Mouse (Mus musculus) A20 (cell line): Measurements from ENCODE around the gene Otud7a.
"Not testable (repeated sequence)": the region's sequence is repeated elsewhere in the genome, so short reads cannot be mapped to it uniquely, and the experiment has no call there.

Experiments
- DNase-seq: peaks from one replicate; pipeline ENCODE4 v3.0.0-alpha.2; 2011; ENCODE audit warnings: low read depth, low spot score

Gene Otud7a

DNA sequence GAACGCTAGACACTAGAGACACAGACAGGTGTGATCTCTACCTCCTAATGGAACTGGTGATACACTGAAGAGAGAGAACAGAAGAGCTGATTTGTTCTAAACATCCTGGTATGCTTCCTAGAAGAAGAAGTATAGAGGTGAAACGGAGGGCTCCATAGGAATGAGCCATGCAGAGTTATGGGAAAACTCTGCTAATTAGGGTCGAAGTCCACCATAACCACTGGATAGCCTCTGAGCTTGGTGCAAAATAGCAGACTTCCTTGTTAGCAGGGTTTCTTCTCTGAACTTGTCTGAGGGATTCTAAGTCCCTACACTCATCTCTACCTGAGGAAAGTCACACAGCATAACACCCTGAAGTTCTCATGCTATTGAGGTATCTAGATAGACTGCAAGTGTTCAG is 114.4 kb downstream of the Otud7a start:
- DNase-seq = no peak

DNA sequence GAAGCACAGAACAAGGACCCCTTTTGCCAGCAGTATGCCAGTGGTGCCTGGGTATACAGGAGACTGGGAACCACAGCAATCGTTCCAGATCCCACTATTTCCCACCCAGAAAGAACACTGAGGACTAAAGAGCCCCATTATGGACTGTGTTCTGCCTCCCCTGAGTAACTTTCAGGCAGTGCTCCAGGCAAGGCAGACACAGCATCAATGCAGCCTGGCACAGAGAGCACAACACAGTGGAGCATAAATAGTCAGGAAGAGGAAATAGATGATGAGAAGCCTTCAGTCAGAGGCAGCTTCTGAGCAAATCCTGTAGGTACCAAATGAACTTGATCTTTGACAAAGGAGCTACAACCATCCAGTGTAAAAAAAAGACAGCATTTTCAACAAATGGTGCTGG is 115.1 kb downstream of the Otud7a start:
- no peak for DNase-seq

DNA sequence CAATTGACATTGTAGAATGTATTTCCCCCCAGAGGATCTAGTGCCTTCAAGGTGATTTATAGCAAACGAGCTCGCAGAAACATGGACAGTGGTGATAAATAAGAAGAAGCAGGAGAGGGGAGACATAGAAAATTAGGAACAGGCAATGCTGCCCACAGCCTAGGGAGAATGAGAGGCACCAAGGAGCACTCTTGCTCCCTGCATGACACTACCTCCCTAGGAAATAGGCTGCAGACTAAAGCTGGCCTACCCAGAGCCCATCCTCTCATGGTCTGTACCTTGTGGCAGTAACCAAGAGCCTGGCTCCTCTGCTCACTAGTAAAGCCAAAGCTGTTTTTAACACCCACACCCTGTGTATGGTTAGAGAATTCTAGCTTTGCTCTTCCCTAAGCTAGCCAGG is 138.8 kb downstream of the Otud7a start:
- DNase-seq = no peak

DNA sequence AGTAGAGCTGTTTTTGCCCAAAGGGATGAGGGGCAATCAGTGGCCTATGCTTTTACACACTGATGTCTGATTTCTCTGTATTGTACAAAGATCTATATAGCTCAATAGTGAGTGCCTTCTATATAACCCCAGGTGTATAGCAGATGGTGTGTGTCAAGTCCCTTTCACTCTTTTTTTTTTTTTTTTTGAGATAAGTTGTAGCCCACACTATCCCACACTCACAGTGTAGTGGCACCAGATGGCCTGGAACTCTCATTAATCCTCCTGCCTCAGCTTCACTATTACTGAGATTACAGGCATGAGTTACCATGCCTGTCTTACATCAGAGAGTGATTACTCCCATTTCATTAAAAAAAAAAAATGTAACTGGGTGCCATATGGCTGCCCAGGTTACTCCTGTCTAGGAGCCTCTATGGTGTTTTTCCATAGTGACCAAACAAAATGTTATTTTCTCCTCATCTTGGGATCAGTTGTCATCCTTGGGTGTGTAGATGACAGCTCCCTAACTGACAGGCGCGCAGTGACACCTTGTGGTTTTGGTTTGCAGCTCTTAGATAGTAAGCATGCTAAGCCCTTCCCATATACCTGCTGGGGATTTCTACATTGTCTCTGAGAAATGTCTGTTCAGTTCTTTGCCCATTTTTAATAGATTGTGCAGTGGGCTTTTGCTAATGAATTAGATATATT is 141.8 kb downstream of the Otud7a start:
- DNase-seq = no peak

DNA sequence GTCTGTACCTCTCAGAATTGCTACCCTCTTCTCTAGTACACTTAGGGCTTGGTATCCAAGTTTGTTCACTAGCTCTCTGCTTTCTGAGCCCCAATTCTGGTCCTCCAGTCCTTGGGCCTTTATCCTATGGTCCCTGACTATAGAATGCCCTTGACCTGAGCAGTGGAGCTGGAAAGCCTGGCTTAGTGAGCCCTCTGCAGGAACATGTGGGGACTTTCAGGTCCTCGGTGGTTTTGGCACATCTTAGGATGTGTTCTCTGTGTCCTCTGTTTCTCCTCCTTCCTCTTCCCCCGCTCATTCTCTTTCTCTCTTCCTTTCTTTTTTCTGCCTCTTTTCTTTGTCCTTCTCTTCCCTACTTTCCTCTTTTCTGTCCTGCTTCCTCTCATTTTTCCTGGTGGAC is 145.8 kb downstream of the Otud7a start:
- no peak for DNase-seq

DNA sequence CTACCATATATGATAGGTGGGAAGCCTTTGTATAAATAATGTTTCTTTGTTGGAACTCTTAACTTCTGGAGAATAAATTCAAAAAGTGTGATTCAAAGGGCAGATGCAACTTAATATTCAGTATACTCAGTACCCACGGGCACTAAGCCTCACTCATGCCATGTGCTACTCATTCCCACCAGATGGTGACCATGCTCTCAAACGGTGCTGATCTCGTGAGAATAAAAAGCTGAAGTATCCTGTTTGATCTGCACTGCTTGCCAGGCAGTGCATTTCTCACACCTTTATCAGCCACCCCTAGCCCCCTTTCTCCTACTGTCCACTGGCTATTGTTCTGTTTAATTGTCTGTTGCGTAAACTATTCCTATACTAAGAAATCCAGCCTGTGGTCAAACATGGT is 146.8 kb downstream of the Otud7a start:
- DNase-seq = no peak

DNA sequence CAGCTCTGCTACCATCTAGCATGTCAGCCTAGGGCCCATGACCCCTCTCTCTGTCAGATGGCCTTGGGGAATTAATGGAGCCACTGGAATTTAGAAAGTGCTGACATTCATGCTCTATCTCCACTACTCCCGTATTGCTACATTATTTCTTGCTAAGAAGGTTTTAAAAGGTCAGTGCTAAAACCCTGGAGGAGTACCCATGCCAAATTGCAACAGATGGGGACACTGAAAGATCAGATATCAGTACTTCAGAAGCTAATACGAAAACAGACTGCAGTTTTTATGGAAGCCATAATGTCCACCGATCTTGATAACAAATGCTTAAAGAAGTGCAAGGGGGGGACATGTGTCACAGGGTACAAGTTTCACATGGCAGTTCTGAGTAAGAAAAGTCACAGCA is 147.5 kb downstream of the Otud7a start:
- DNase-seq = no peak

DNA sequence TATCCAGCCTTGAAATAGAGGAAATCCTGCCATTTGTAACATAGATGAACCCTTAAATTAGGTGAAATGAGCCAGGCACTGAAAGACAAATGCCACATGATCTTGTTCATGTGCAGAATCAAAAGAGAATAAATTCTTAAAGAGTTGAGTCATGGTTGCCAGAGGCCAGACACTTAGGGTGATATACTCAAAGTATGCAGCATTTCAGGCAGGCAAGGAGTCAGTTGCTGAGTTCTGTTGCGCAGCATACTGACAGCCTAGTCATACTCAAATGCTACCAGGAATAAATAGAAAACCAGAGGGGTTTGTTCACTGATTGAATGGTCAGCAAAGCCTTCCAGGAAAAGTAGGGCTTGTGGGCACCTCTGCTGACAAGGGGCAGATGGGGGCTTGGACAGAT is 160.3 kb downstream of the Otud7a start:
- no peak for DNase-seq

DNA sequence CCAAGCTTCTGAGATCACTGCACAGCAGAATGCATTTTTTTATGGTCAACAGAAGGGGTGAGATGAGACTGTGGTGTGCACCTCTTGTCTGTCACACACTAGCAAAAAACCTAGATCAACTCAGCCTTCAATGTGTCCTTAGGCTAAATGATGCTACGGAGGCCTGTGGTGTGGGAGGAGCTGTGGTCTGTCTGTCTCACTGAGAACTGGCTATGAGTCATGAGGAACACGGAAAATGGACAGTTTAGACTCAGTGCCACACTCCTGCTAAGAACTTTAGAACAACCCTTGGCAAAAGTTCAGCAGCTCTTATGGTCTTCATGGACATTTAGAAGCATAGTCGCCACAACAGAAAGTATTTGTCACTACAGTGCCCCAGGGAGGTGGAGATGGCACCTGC is 172.5 kb downstream of the Otud7a start:
- no peak for DNase-seq

DNA sequence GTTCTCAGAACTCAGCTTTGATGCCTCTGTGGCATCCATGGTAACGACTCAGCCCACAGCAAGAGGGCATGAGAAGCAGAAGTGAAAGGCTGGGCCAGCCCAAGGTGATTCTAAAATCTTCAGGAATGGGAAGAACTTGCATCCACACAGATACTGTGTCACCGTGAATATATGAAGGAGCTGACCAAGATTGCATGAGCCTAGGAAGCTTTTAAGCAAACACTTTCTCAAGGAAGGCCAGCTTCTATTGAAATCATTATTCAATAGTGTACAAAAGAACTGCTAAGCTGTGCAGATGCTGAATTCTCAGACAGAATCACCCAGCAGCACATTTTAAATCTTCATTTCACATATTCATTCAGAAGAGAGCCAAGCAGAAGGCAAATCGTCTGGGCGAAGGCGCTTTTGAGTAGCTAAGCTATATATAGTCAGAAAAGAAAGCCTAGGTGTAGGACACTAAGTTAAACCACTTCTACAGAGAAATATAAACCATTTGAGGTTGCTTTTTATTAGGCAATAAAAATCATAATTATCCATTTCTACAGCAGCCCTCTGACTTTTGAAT is 176.3 kb downstream of the Otud7a start:
- DNase-seq = no peak

DNA sequence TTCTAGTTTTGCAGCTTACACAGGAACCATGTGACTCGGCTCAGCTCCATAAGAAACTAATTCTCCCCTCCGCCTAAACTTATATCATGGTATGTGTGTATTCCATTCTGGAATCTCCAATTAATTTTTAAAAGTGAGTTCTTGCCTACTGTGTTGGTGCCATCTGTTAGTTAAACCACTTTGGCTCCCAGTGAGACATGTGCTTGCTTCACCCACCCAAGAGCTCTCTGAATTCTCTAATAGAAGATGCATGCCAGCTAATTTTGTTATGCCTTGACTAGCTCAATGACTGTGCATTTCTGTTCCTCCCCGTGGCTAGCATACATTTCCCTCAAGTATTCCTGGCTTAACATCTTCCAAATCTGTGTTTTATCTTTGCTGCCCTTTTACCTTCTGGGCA is 193.1 kb downstream of the Otud7a start:
- DNase-seq = no peak

DNA sequence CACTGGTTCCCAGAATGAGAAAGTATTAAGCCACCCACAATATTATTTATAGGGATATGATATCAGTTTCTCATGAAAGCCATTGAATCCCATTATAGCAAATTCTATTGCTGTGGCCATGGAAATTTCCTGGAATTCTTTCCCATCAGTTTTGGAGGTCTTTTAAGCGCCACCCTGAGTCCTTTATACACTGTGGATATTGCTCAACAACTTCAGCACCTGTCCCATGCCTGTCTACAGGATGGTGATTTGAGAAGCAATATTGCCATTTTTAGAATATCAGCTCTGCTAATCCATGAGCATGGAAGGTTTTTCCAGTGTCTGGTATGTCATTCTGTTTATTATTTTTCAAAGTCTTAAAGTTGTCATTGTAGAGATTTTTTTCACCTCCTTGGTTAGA is 199.5 kb downstream of the Otud7a start:
- no peak for DNase-seq

DNA sequence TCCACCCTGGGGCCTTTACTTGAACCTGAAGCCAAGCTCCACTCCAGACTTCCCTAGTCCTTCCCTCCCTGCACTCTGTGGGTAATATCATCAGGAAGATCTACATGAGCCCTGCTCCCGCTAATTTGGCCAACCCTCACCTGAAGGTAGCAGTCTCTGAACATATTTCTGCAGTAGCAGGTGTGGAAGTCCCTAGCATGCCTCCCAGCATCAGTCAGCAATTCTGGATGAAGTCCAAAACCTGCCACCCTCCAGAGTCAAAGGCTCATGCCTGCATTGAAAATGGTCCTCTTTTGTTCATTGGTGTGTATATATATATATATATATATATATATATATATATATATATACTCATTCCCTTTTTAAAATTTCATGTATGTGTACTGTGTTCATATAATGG is 202.6 kb downstream of the Otud7a start:
- DNase-seq = no peak

DNA sequence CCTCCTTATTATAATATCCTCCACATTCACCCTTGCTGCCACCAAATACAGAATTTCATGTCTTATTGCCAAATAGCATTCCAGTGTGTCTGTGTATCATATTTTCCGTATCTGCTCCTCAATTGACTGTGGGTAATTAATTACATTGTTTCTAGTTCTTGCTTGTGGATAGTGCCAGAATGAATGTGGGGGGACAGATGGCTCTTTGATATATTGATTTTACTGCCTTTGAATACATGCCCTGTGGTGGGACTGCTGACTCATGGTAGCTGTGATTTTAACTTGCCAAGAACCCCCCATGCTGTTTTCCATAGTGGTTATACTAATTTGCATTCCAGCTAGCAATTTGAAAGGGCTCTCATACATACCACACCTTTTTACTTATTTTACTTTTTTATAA is 215.7 kb downstream of the Otud7a start:
- DNase-seq = no peak

DNA sequence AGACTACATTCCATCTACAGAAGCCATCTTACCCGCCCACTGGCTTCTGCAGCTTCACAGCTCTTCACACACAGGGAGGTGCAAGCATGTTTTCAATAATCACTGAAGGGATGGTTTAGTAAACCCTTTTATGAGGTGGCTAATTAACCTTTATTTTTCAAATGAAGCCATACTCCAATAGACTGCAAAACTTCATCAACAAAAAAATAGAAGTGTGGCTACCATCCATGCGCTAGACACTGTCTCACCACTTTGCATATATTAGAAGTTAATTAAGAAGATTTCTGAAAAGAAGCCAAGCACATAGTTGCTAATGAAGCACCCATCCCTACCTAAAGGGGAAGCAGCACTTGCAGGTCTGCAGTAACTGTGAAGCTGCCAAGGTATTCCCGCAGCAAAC is 218.2 kb downstream of the Otud7a start:
- no peak for DNase-seq

DNA sequence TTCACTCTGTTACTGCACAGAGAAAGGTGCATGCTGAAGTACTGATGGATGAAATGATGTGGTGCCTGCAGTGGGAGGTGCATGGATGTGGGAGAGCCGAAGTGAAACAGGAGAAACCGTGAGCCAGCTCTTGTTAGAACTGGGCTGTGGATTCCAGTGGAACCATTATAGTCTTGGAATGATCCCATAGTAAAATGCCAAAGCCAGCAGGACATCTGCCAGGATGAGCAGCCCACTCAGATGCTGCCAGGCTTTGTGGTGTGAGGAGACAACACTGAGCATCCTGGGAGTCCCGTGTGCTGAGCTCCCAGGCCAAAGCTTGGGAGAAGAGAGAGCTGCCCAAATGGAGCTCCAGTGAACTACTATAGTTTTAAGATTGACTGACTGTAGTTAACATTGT is 220.9 kb downstream of the Otud7a start:
- DNase-seq = no peak

DNA sequence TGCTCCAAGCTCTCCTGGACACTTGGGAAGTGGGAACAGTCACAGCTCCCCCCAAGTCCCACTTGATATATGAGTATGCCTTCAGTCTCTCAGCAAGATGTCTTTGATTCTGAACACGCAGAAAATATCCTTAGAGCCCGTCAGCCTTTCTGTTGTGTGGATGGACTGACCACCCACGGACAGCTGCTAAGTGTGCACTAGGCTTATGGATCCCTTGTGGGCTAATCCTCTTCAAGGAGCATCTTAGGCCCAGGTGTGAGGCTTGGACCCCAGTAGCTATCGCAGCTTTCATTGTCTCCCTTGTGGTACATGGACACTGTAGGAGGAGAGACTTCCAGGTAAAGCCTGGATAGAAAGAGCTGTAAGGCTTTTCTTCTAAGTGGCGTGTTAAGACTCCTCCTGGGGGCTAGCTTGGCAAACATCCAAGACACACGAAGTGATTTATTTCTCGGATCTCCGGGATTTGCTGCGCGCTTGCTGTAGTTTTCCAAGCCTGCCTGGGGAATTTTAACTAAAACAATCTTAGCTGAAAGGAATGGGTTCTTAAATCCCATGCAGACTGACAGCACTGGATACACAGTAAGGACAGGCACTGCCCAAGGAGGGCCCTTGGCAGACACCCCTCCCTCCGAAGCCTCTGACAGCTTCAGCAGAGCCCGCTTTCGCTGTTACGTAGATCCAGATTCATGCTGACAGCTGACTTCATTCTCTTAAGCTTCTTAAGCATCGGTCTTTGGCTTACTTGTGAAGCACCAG is 223.6 kb downstream of the Otud7a start:
- no peak for DNase-seq

DNA sequence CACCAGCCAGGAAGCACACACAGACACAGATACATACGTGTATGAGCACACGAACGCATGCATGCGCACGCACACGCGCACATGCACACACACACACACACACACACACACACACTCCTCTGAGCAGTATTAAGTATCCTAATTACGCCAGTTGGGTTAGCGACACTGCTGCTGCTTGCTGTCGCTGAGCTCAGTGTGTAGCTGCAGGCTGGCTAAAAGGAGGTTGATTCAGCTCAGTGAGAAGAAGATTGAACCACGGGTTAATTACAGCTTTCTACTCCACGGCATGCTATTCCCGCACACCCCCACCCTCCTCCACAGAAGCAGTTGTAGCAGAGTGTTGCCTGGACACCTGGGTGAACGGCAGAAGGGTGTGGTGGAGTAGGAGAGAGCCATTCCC is 224.4 kb downstream of the Otud7a start:
- DNase-seq = no peak

DNA sequence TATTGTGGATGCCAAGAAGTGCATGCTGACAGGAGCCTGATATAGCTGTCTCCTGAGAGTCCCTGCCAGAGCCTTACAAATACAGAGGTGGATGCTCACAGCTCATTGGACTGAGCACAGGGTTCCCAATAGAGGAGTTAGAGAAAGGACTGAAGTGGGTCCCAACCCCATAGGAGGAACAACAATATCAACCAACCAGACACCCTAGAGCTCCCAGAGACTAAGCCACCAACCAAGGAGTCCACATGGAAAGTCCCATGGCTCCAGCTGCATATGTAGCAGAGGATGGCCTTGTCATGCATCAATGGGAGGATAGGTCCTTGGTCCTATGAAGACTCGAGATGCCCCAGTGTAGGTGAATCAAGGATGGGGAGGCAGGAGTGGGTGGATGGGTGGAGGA is 226.4 kb downstream of the Otud7a start:
- not testable (repeated sequence) for DNase-seq

DNA sequence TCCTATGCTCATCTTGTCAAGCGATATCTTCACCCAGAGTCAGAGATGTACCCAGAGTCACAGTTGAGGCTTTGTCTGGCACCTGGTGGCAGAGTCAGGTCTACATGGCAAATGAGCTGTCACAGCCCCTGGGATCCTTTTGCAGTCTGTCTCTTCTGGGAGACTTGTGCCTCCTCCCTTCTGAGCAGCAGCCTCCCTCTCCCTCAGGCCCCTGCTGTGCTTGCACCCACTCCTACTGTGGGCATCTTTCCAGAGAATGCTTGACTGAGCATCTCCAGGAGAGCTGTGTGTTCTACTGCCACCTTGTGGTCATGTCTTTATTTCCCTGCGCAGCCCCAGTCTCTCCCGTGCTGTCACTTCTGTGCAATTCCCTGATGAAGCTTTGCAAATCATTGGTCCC is 227.4 kb downstream of the Otud7a start:
- peak; percentile 44 for DNase-seq

DNA sequence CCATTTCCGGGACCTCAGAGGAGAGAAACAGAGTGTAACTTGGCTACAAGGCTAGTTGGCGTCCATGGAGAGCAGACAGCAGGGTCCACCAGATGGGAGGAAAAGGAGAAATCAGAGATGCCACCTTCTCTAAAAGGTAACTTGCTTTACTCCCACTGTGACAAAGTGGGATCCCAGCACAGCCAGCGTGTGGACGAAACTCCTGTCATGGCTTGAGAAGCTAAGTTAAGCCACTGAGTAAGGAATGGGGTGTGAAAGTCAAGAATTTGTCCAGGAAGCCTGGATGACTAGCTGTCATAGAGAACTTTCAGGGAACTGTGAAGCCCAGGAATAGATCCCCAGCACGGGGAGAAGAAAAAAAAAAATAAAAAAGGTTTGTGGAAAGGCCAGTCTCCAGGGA is 232.1 kb downstream of the Otud7a start:
- DNase-seq = no peak

DNA sequence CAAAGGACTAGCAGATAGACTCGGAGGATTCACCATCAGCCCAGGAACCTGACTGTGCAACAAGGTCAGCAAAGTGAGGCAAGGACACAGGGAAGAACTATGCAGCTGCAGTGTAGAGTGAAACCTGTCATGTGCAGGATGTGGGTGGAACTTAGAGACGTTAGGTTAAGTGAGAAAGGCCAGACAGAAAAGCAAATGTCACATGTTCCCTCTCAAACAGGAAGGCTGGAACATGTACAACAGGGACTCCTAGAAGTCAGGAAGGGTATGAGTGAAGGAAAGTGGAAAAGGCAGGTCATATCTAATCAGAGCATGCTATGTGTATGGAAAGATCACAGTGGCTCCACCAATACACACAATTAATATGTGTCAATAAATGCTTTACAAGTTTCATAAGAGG is 232.6 kb downstream of the Otud7a start:
- no peak for DNase-seq

DNA sequence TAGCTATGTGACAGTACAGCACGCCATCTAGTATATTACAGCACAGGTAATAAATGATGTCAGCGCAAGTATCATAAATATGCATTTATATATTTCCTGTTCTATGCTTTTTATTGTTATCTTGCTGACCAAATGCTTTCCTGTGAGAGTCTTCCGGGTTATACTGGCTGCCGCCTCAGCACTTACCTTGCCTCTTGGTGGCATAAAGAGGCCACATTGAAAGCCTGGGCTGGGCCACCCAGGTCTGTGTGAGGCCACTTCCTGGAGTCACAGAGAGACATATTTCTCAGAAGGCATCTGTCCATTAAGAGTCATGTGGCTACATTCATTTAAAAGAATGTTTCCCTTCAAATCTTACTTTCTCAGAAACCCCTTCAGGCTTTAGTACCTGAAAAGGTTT is 242.5 kb downstream of the Otud7a start:
- DNase-seq = no peak
